Mouse (Mus musculus): ENCODE measurements around the gene Itgb6.

DNA sequence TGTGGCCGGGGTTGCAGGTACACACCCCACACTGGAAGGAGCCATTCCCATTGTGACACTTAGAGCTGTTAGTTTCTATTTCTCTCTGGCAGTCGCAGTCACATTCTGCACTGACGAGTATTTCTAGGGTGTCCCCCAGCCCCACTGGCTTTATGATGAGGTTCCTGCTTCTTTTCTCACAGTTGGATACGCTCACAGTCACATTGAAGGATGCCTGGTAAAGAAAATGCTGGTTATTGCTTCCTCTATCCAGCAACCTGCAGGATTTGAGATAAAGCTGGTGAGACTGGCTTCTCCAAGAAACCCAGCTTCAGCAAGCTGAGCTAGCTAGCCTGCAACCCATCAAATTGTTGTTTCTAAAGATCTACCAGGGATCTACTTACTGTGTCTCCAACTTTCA, 94.5 kb downstream of the Itgb6 start:
- TF ChIP-seq CTCF (IDR thresholded peaks at IDR 0.05; ENCODE audit: low read depth) (no peak), EP300 (optimal IDR thresholded peaks at IDR 0.05) (no peak)
